Mouse (Mus musculus) heart, embryonic 13.5 days (tissue): Measurements from ENCODE around the gene Hps3. TPM values are rescaled to one million over a fixed set of nuclear protein-coding genes. Genes with fewer than 3 reads are reported as not detected.
A peak's percentile ranks its signal among the peaks of the same experiment; 100 is the strongest.

Source experiments
- ATAC-seq: fragments of 200-750 bp; cut with Nextera tagmentation; 2 replicates; pipeline ENCODE4 v1.8.0; 2017; ENCODE audit warnings: moderate TSS enrichment; ENCODE audit not compliant: insufficient number of reproducible peaks, low FRiP score, low TSS enrichment; ENCODE audit errors: extremely low read depth
- H3K27ac ChIP-seq: fragments of 300-500 bp; sonication (generic); replicated peaks from 2 replicates; pipeline ENCODE4 v1.5.1; 2015; ENCODE audit warnings: moderate library complexity, mild to moderate bottlenecking, inconsistent platforms
- H3K27me3 ChIP-seq: fragments of 300-500 bp; sonication (generic); replicated peaks from 2 replicates; pipeline ENCODE4 v1.6.1; 2015; ENCODE audit warnings: mild to moderate bottlenecking, inconsistent platforms
- H3K36me3 ChIP-seq: fragments of 300-500 bp; sonication (generic); 2 replicates; pipeline ENCODE4 v1.6.1; 2015; ENCODE audit warnings: mild to moderate bottlenecking, inconsistent platforms
- H3K4me1 ChIP-seq: fragments of 300-500 bp; sonication (generic); 2 replicates; pipeline ENCODE4 v1.6.1; 2015; ENCODE audit warnings: inconsistent platforms
- H3K4me2 ChIP-seq: fragments of 300-500 bp; sonication (generic); 2 replicates; pipeline ENCODE4 v1.6.1; 2015; ENCODE audit warnings: inconsistent platforms, mild to moderate bottlenecking, moderate library complexity
- H3K4me3 ChIP-seq: fragments of 300-500 bp; sonication (generic); 2 replicates; pipeline ENCODE4 v1.5.1; 2015; ENCODE audit warnings: moderate library complexity, mild to moderate bottlenecking, inconsistent platforms
- H3K9ac ChIP-seq: fragments of 300-500 bp; sonication (generic); 2 replicates; pipeline ENCODE4 v1.6.1; 2015; ENCODE audit warnings: inconsistent platforms, mild to moderate bottlenecking, moderate library complexity
- H3K9me3 ChIP-seq: fragments of 300-500 bp; sonication (generic); 2 replicates; pipeline ENCODE4 v1.6.1; 2016; ENCODE audit warnings: inconsistent platforms
- WGBS: fragments of 180-500 bp; shearing (Covaris S2); methylation state at CpG from one replicate; pipeline ENCODE4 v1.1.7; 2015; ENCODE audit warnings: mixed read lengths; 5-methylcytosine and 5-hydroxymethylcytosine counted together
- polyA plus RNA-seq: library from polyadenylated mRNA; unstranded; fragments of >200 nt; fragmentation: Nextera tagmentation; extraction: Ambion mirVana; gene quantifications from 2 replicates; pipeline ENCODE4 v1.2.1, GENCODE M21; 2015

The Hps3 gene
- polyA plus RNA-seq, 1 experiment from 2014 or later = 11.0 TPM

- H3K4me2 ChIP-seq = no peak overlapping the region
- 86% methylated on average over 8 of the region's 8 CpGs for WGBS
- H3K27me3 ChIP-seq = no peaks in the 10 kb centered on the region
- H3K4me1 ChIP-seq = no peaks in the 10 kb centered on the region
- H3K36me3 ChIP-seq = peaks cover 63% of the 10 kb centered on the region
- ATAC-seq = no peak
- no peak overlapping the region for H3K4me3 ChIP-seq
- H3K9me3 ChIP-seq = no peaks in the 10 kb centered on the region
- H3K9ac ChIP-seq = no peak overlapping the region
- H3K27ac ChIP-seq = no peak overlapping the region
These were observed 30.7 kb downstream of the Hps3 start for GRCm38 (mm10) chr3:20004422-20004821.

- no peaks in the 10 kb centered on the region for H3K27me3 ChIP-seq
- WGBS = 71% methylated on average over 5 of the region's 5 CpGs
- ATAC-seq = no peak
- H3K4me2 ChIP-seq = no peak overlapping the region
- no peak overlapping the region for H3K27ac ChIP-seq
- no peaks in the 10 kb centered on the region for H3K9me3 ChIP-seq
- no peak overlapping the region for H3K4me3 ChIP-seq
- H3K36me3 ChIP-seq = peaks cover 59% of the 10 kb centered on the region
- H3K9ac ChIP-seq = no peak overlapping the region
- no peaks in the 10 kb centered on the region for H3K4me1 ChIP-seq
These were observed 32.3 kb downstream of the Hps3 start for GRCm38 (mm10) chr3:20002786-20003185.

GRCm38 (mm10) chr3:20000806-20001205 is 34.3 kb downstream of the Hps3 start:
- Histone ChIP-seq H3K9ac (no peak overlapping the region), H3K36me3 (peaks cover 61% of the 10 kb centered on the region), H3K27me3 (no peaks in the 10 kb centered on the region), H3K4me3 (no peak overlapping the region), H3K27ac (no peak overlapping the region), H3K4me1 (no peaks in the 10 kb centered on the region), H3K4me2 (no peak overlapping the region), H3K9me3 (no peaks in the 10 kb centered on the region)
- WGBS = 80% methylated on average over 4 of the region's 4 CpGs
- no peak for ATAC-seq

GRCm38 (mm10) chr3:19999551-19999950 is 35.6 kb downstream of the Hps3 start:
- Histone ChIP-seq H3K4me2 (no peak overlapping the region), H3K27ac (no peak overlapping the region), H3K36me3 (peaks cover 69% of the 10 kb centered on the region), H3K27me3 (no peaks in the 10 kb centered on the region), H3K9ac (no peak overlapping the region), H3K9me3 (no peaks in the 10 kb centered on the region), H3K4me3 (no peak overlapping the region), H3K4me1 (no peaks in the 10 kb centered on the region)
- 80% methylated on average over 2 of the region's 2 CpGs for WGBS
- no peak for ATAC-seq

GRCm38 (mm10) chr3:19992388-19992787 is 42.7 kb downstream of the Hps3 start:
- Histone ChIP-seq H3K9me3 (no peaks in the 10 kb centered on the region), H3K4me3 (no peak overlapping the region), H3K27ac (no peak overlapping the region), H3K4me2 (no peak overlapping the region), H3K4me1 (no peaks in the 10 kb centered on the region), H3K9ac (no peak overlapping the region), H3K27me3 (no peaks in the 10 kb centered on the region), H3K36me3 (peaks cover 18% of the 10 kb centered on the region)
- WGBS = 68% methylated on average over 4 of the region's 4 CpGs
- no peak for ATAC-seq

GRCm38 (mm10) chr3:19990031-19990430 is 45.1 kb downstream of the Hps3 start:
- H3K27me3 ChIP-seq = no peaks in the 10 kb centered on the region
- 73% methylated on average over 3 of the region's 3 CpGs for WGBS

GRCm38 (mm10) chr3:19986123-19986522 is 49.0 kb downstream of the Hps3 start:
- H3K9ac ChIP-seq = no peak overlapping the region
- ATAC-seq = no peak
- no peaks in the 10 kb centered on the region for H3K36me3 ChIP-seq
- H3K4me2 ChIP-seq = no peak overlapping the region
- no peaks in the 10 kb centered on the region for H3K27me3 ChIP-seq
- WGBS = 49% methylated on average over 3 of the region's 3 CpGs
- H3K9me3 ChIP-seq = no peaks in the 10 kb centered on the region
- no peak overlapping the region for H3K4me3 ChIP-seq
- H3K27ac ChIP-seq = no peak overlapping the region
- H3K4me1 ChIP-seq = no peaks in the 10 kb centered on the region

More at GRCm38 (mm10) chr3:19990031-19990430, 45.1 kb downstream of the Hps3 start:
- Histone ChIP-seq H3K9ac (no peak overlapping the region), H3K4me3 (no peak overlapping the region), H3K4me1 (no peaks in the 10 kb centered on the region), H3K36me3 (peaks cover 2% of the 10 kb centered on the region; the same call in 1 of the 2 replicates), H3K9me3 (no peaks in the 10 kb centered on the region), H3K4me2 (no peak overlapping the region), H3K27ac (no peak overlapping the region)
- ATAC-seq = no peak

- Histone ChIP-seq H3K9ac (no peak overlapping the region), H3K4me3 (no peak overlapping the region), H3K27me3 (no peaks in the 10 kb centered on the region), H3K36me3 (no peaks in the 10 kb centered on the region), H3K4me1 (no peaks in the 10 kb centered on the region), H3K9me3 (no peaks in the 10 kb centered on the region), H3K27ac (no peak overlapping the region), H3K4me2 (no peak overlapping the region)
- no peak for ATAC-seq
These were observed 52.3 kb downstream of the Hps3 start for GRCm38 (mm10) chr3:19982846-19983245.

GRCm38 (mm10) chr3:19981156-19981555 is 54.0 kb downstream of the Hps3 start:
- H3K27ac ChIP-seq = no peak overlapping the region
- H3K4me2 ChIP-seq = no peak overlapping the region
- H3K36me3 ChIP-seq = no peaks in the 10 kb centered on the region
- H3K27me3 ChIP-seq = no peaks in the 10 kb centered on the region
- no peak overlapping the region for H3K4me3 ChIP-seq
- no peak for ATAC-seq
- H3K9me3 ChIP-seq = no peaks in the 10 kb centered on the region
- H3K9ac ChIP-seq = no peak overlapping the region
- 77% methylated on average over 2 of the region's 2 CpGs for WGBS
- no peaks in the 10 kb centered on the region for H3K4me1 ChIP-seq

GRCm38 (mm10) chr3:19978474-19978873 is 56.6 kb downstream of the Hps3 start:
- H3K9me3 ChIP-seq = no peaks in the 10 kb centered on the region
- H3K9ac ChIP-seq = no peak overlapping the region
- no peak overlapping the region for H3K27ac ChIP-seq
- no peaks in the 10 kb centered on the region for H3K4me1 ChIP-seq
- no peak overlapping the region for H3K4me2 ChIP-seq
- H3K27me3 ChIP-seq = no peaks in the 10 kb centered on the region
- ATAC-seq = no peak
- no peaks in the 10 kb centered on the region for H3K36me3 ChIP-seq
- no peak overlapping the region for H3K4me3 ChIP-seq
- 45% methylated on average over 4 of the region's 4 CpGs for WGBS

- ATAC-seq = no peak
- no peaks in the 10 kb centered on the region for H3K36me3 ChIP-seq
- 48% methylated on average over 4 of the region's 4 CpGs for WGBS
- peaks cover 27% of the 10 kb centered on the region for H3K4me1 ChIP-seq
- no peak overlapping the region; the same call in 1 of the 2 replicates for H3K27ac ChIP-seq
- H3K4me2 ChIP-seq = no peak overlapping the region
- no peaks in the 10 kb centered on the region for H3K9me3 ChIP-seq
- H3K4me3 ChIP-seq = no peak overlapping the region
- H3K27me3 ChIP-seq = no peaks in the 10 kb centered on the region
- H3K9ac ChIP-seq = no peak overlapping the region
These were observed 69.0 kb downstream of the Hps3 start for GRCm38 (mm10) chr3:19966072-19966471.

- H3K27me3 ChIP-seq = no peaks in the 10 kb centered on the region
- H3K9ac ChIP-seq = no peak overlapping the region
- H3K27ac ChIP-seq = peak overlapping the region; percentile 84
- peak overlapping the region; percentile 12; the same call in 1 of the 2 replicates for H3K4me2 ChIP-seq
- H3K36me3 ChIP-seq = no peaks in the 10 kb centered on the region
- 66% methylated on average over 5 of the region's 5 CpGs for WGBS
- peaks cover 35% of the 10 kb centered on the region for H3K4me1 ChIP-seq
- no peaks in the 10 kb centered on the region for H3K9me3 ChIP-seq
- ATAC-seq = no peak
- H3K4me3 ChIP-seq = no peak overlapping the region
These were observed 69.9 kb downstream of the Hps3 start for GRCm38 (mm10) chr3:19965239-19965638.
